Mouse (Mus musculus): ENCODE data around the gene Filip1l. TPM values are rescaled to one million over a fixed set of nuclear protein-coding genes. Genes with fewer than 3 reads are reported as not detected.

Gene Filip1l
- polyA plus RNA-seq, 1 experiment = 12.1 TPM

GRCm38 (mm10) chr16:57349689-57350088 lies 3.2 kb upstream of the Filip1l start:
- H3K4me3 ChIP-seq = no peak overlapping the region
- H3K79me2 ChIP-seq (ENCODE audit: control insufficient read depth, insufficient read depth) = no peaks in the 10 kb centered on the region
- no peaks in the 10 kb centered on the region for H3K36me3 ChIP-seq (ENCODE audit: control insufficient read depth, insufficient read depth)
- TF ChIP-seq SRF (IDR thresholded peaks at IDR 0.05; ENCODE audit: control insufficient read depth, insufficient read length, low read depth) (no peak), MAX (IDR thresholded peaks at IDR 0.05; ENCODE audit: low read depth) (no peak), E2F4 (IDR thresholded peaks at IDR 0.05; ENCODE audit: insufficient read depth) (no peak), MYOG (IDR thresholded peaks at IDR 0.05; ENCODE audit: control insufficient read depth in 1 of 3, insufficient read depth in 1 of 3, insufficient read length in 2 of 3, low read depth in 2 of 3) (no peak), POLR2A (IDR thresholded peaks at IDR 0.05; ENCODE audit: insufficient read length, low read depth) (no peak), CEBPB (IDR thresholded peaks at IDR 0.05; ENCODE audit: insufficient read depth, poor library complexity, severe bottlenecking) (no peak), MYOD1 (IDR thresholded peaks at IDR 0.05; ENCODE audit: control insufficient read depth in 1 of 3, insufficient read length in 2 of 3, low read depth in 2 of 3) (no peak), REST (IDR thresholded peaks at IDR 0.05; ENCODE audit: insufficient read depth, insufficient read length) (no peak), POLR2AphosphoS2 (IDR thresholded peaks at IDR 0.05; ENCODE audit: insufficient read length, low read depth) (no peak), TCF3 (IDR thresholded peaks at IDR 0.05; ENCODE audit: insufficient read length, low read depth) (no peak), USF1 (IDR thresholded peaks at IDR 0.05; ENCODE audit: low read depth) (no peak), TCF12 (IDR thresholded peaks at IDR 0.05; ENCODE audit: insufficient read depth, poor library complexity, severe bottlenecking) (no peak)
- no peak overlapping the region for H3K4me2 ChIP-seq (ENCODE audit: low read depth)
- no peak overlapping the region for H3ac ChIP-seq (ENCODE audit: control insufficient read depth, insufficient read length)
- no peaks in the 10 kb centered on the region for H3K27me3 ChIP-seq (ENCODE audit: control insufficient read depth, insufficient read depth, insufficient read length)

GRCm38 (mm10) chr16:57353166-57353721 lies 351 bp downstream of the Filip1l start:
- Histone ChIP-seq H3K27me3 (ENCODE audit: control insufficient read depth, insufficient read depth, insufficient read length) (no peaks in the 10 kb centered on the region), H3K36me3 (ENCODE audit: control insufficient read depth, insufficient read depth) (no peaks in the 10 kb centered on the region), H3K79me2 (ENCODE audit: control insufficient read depth, insufficient read depth) (no peaks in the 10 kb centered on the region), H3K4me3 (no peak overlapping the region), H3K4me2 (ENCODE audit: low read depth) (no peak overlapping the region), H3ac (ENCODE audit: control insufficient read depth, insufficient read length) (no peak overlapping the region)
- no peak for TF ChIP-seq POLR2AphosphoS2 (IDR thresholded peaks at IDR 0.05; ENCODE audit: insufficient read length, low read depth)
- no peak for TF ChIP-seq E2F4 (IDR thresholded peaks at IDR 0.05; ENCODE audit: insufficient read depth)
- no peak for TF ChIP-seq CEBPB (IDR thresholded peaks at IDR 0.05; ENCODE audit: insufficient read depth, poor library complexity, severe bottlenecking)
- TF ChIP-seq REST (IDR thresholded peaks at IDR 0.05; ENCODE audit: insufficient read depth, insufficient read length) = no peak
- no peak for TF ChIP-seq TCF12 (IDR thresholded peaks at IDR 0.05; ENCODE audit: insufficient read depth, poor library complexity, severe bottlenecking)
- TF ChIP-seq MYOG (IDR thresholded peaks at IDR 0.05; ENCODE audit: control insufficient read depth in 1 of 3, insufficient read depth in 1 of 3, insufficient read length in 2 of 3, low read depth in 2 of 3) = no peak
- no peak for TF ChIP-seq TCF3 (IDR thresholded peaks at IDR 0.05; ENCODE audit: insufficient read length, low read depth)
- TF ChIP-seq SRF (IDR thresholded peaks at IDR 0.05; ENCODE audit: control insufficient read depth, insufficient read length, low read depth) = no peak
- no peak for TF ChIP-seq POLR2A (IDR thresholded peaks at IDR 0.05; ENCODE audit: insufficient read length, low read depth)
- no peak for TF ChIP-seq USF1 (IDR thresholded peaks at IDR 0.05; ENCODE audit: low read depth)
- TF ChIP-seq MAX (IDR thresholded peaks at IDR 0.05; ENCODE audit: low read depth) = no peak
- no peak for TF ChIP-seq MYOD1 (IDR thresholded peaks at IDR 0.05; ENCODE audit: control insufficient read depth in 1 of 3, insufficient read length in 2 of 3, low read depth in 2 of 3)

- no peak for TF ChIP-seq REST (IDR thresholded peaks at IDR 0.05; ENCODE audit: insufficient read depth, insufficient read length)
- Histone ChIP-seq H3K4me3 (no peak overlapping the region), H3ac (ENCODE audit: control insufficient read depth, insufficient read length) (no peak overlapping the region), H3K4me2 (ENCODE audit: low read depth) (no peak overlapping the region), H3K79me2 (ENCODE audit: control insufficient read depth, insufficient read depth) (no peaks in the 10 kb centered on the region), H3K27me3 (ENCODE audit: control insufficient read depth, insufficient read depth, insufficient read length) (no peaks in the 10 kb centered on the region), H3K36me3 (ENCODE audit: control insufficient read depth, insufficient read depth) (no peaks in the 10 kb centered on the region)
These were observed 1.0 kb downstream of the Filip1l start for GRCm38 (mm10) chr16:57353932-57354331.

GRCm38 (mm10) chr16:57356454-57356853 lies 3.6 kb downstream of the Filip1l start:
- no peak overlapping the region for H3ac ChIP-seq (ENCODE audit: control insufficient read depth, insufficient read length)
- no peaks in the 10 kb centered on the region for H3K27me3 ChIP-seq (ENCODE audit: control insufficient read depth, insufficient read depth, insufficient read length)
- no peaks in the 10 kb centered on the region for H3K36me3 ChIP-seq (ENCODE audit: control insufficient read depth, insufficient read depth)
- no peak for TF ChIP-seq USF1 (IDR thresholded peaks at IDR 0.05; ENCODE audit: low read depth)
- TF ChIP-seq TCF3 (IDR thresholded peaks at IDR 0.05; ENCODE audit: insufficient read length, low read depth) = no peak
- no peak for TF ChIP-seq REST (IDR thresholded peaks at IDR 0.05; ENCODE audit: insufficient read depth, insufficient read length)
- no peak for TF ChIP-seq MYOG (IDR thresholded peaks at IDR 0.05; ENCODE audit: control insufficient read depth in 1 of 3, insufficient read depth in 1 of 3, insufficient read length in 2 of 3, low read depth in 2 of 3)
- TF ChIP-seq POLR2A (IDR thresholded peaks at IDR 0.05; ENCODE audit: insufficient read length, low read depth) = no peak
- TF ChIP-seq SRF (IDR thresholded peaks at IDR 0.05; ENCODE audit: control insufficient read depth, insufficient read length, low read depth) = no peak
- no peak for TF ChIP-seq MYOD1 (IDR thresholded peaks at IDR 0.05; ENCODE audit: control insufficient read depth in 1 of 3, insufficient read length in 2 of 3, low read depth in 2 of 3)
- no peak for TF ChIP-seq E2F4 (IDR thresholded peaks at IDR 0.05; ENCODE audit: insufficient read depth)
- no peak for TF ChIP-seq POLR2AphosphoS2 (IDR thresholded peaks at IDR 0.05; ENCODE audit: insufficient read length, low read depth)
- no peaks in the 10 kb centered on the region for H3K79me2 ChIP-seq (ENCODE audit: control insufficient read depth, insufficient read depth)
- no peak overlapping the region for H3K4me2 ChIP-seq (ENCODE audit: low read depth)
- H3K4me3 ChIP-seq = no peak overlapping the region

- no peak for TF ChIP-seq SRF (IDR thresholded peaks at IDR 0.05; ENCODE audit: control insufficient read depth, insufficient read length, low read depth)
- TF ChIP-seq MYOG (IDR thresholded peaks at IDR 0.05; ENCODE audit: control insufficient read depth in 1 of 3, insufficient read depth in 1 of 3, insufficient read length in 2 of 3, low read depth in 2 of 3) = peak; percentile 71 to 94 (median 87)
- TF ChIP-seq TCF12 (IDR thresholded peaks at IDR 0.05; ENCODE audit: insufficient read depth, poor library complexity, severe bottlenecking) = peak; percentile 84
- peak; percentile 74 for TF ChIP-seq TCF3 (IDR thresholded peaks at IDR 0.05; ENCODE audit: insufficient read length, low read depth)
- TF ChIP-seq MYOD1 (IDR thresholded peaks at IDR 0.05; ENCODE audit: control insufficient read depth in 1 of 3, insufficient read length in 2 of 3, low read depth in 2 of 3) = peak in 2 of 3 experiments; percentile 75 to 92
- Histone ChIP-seq H3K36me3 (ENCODE audit: control insufficient read depth, insufficient read depth) (no peaks in the 10 kb centered on the region), H3K4me3 (no peak overlapping the region), H3ac (ENCODE audit: control insufficient read depth, insufficient read length) (no peak overlapping the region), H3K27me3 (ENCODE audit: control insufficient read depth, insufficient read depth, insufficient read length) (no peaks in the 10 kb centered on the region), H3K4me2 (ENCODE audit: low read depth) (no peak overlapping the region), H3K79me2 (ENCODE audit: control insufficient read depth, insufficient read depth) (no peaks in the 10 kb centered on the region)
These were observed 4.1 kb downstream of the Filip1l start for GRCm38 (mm10) chr16:57357011-57357410.
